Mouse (Mus musculus): ENCODE measurements at regions not wholly inside any gene's neighbourhood (a gene's known extent, or its start where the extent isn't known, plus 50 kb on each side); places are given as distances from the start of the nearest gene placed in this dataset.
"Not testable (repeated sequence)": the region's sequence is repeated elsewhere in the genome, so short reads cannot be mapped to it uniquely, and the experiment has no call there.

GRCm38 (mm10) chr4:53264501-53264900 is 104.8 kb upstream of the Abca1 start:
- in situ Hi-C loops (cut with MboI; ENCODE audit: low sequenced_read_pairs) = no loop called here

DNA sequence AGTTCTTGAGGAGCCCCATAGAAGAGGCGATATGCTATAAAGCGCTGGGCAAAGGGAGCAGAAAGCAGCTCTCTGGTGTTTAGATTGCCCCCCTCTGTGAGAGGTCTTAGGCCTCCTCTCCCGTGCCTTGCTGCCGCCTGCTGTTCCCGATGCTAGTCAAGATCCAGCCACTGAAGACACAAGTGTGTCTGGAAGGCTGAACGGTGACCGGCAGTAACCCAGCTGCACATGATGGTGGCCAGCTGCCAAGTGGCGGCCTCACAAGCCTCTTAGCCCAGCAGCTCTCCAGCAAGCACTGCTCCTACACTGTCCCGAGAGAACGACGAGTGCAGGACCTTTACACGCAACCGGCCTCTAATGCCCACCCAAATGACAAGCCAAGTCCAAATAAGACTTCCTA is 104.1 kb upstream of the Abca1 start:
- in situ Hi-C loops (cut with MboI; ENCODE audit: low sequenced_read_pairs) = no loop called here

DNA sequence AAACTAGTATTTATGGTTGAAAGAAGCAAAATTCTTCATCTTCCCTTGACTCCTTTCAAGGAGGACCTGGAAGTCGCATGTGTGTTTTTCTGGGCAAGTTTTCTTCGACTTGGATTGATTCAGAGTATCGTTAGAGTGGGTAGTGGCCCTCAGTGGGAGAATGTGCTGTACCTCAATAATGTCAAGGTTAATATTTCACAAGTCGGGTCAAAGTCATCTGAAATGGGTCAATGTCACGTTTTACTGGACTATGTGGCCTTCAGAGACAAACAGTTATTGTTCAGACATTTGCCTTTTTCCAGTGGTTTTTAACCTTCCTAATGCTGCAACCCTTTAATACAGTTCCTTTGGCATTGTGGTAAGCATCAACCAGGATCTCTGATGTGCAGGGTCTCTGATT is 102.8 kb upstream of the Abca1 start:
- in situ Hi-C loops (cut with MboI; ENCODE audit: low sequenced_read_pairs) = no loop called here

GRCm38 (mm10) chr4:53261556-53262140 is 102.0 kb upstream of the Abca1 start:
- in situ Hi-C loops (cut with MboI; ENCODE audit: low sequenced_read_pairs) = no loop called here

DNA sequence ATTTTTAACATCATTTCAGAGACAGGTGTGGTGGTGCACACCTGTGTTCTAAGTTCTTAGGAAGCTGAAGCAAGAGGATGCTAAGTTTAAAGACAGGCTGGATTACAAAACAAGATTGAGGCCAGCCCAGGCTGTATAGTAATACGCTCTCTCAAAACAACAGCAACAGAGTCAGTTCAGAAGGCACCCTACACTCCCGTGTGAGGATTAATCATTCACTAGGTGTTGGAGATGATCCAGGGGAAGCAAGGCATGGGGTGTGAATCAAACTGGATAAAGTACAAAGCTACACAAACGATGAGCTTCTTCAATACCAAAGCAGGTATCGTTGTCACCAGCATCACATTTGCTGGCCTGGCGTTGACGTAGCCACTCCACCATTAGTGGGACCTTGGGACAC is 99.3 kb upstream of the Abca1 start:
- in situ Hi-C loops (cut with MboI; ENCODE audit: low sequenced_read_pairs) = no loop called here

DNA sequence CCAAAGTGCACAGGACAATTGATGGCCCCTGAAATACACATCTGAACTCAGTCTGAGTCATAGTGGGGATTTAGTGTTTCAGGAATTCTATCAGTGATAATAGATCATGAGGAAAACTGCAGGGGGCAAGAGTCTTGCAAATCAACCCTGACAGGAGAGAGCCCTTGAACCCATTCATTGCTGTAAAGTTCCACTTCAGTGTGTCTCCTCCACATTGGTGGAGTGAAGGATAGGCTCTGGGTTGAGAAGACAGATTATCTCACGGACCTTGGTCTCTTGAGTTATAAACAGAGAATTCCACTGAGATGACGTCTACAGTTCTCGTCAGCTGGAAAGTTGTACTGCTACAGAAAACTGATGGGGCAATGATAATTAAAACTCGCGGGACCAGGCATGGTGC is 97.3 kb upstream of the Abca1 start:
- in situ Hi-C loops (cut with MboI; ENCODE audit: low sequenced_read_pairs) = no loop called here

DNA sequence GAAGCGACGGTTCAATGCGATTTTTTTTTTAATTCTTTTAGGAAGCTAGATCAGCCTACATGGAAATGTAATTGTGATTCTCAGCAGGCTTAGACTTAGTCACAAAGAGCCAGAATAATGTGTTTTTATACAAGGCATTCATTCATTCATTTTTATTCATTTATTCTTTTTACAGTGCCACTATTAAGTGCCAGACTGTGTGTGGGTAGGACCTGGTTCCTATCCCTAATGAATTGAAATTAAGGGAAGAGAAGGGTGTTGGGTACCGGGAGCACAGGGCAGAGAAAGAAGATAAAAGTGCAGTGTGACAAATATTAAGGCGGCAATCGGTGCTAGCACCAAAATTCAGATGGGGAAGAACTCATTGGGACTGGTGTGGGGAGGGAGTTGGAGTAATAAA is 94.8 kb upstream of the Abca1 start:
- in situ Hi-C loops (cut with MboI; ENCODE audit: low sequenced_read_pairs) = no loop called here

GRCm38 (mm10) chr4:53253680-53254079 is 94.0 kb upstream of the Abca1 start:
- in situ Hi-C loops (cut with MboI; ENCODE audit: low sequenced_read_pairs) = no loop called here

DNA sequence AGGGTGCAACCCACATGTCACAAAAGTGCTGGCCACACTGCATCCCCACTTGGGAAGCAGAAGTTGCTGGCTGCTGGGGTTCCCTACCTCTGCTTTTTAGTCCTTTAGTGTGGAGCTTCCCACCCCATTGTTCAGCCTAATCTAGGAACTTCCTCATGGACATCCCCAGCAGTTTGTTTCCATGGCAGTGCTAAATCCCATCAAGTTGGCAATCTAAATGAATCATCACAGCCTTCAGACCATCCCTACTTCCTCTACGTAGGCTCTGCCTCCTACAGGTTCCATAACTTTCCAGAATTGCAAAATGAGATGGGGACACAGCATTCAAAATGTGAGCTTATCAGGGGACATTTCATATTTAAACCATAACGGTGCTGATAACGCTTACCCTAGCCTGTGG is 90.6 kb upstream of the Abca1 start:
- in situ Hi-C loops (cut with MboI; ENCODE audit: low sequenced_read_pairs) = no loop called here

- in situ Hi-C loops (cut with MboI; ENCODE audit: low sequenced_read_pairs) = no loop called here
These were observed 86.5 kb upstream of the Abca1 start for GRCm38 (mm10) chr4:53246083-53246747.

DNA sequence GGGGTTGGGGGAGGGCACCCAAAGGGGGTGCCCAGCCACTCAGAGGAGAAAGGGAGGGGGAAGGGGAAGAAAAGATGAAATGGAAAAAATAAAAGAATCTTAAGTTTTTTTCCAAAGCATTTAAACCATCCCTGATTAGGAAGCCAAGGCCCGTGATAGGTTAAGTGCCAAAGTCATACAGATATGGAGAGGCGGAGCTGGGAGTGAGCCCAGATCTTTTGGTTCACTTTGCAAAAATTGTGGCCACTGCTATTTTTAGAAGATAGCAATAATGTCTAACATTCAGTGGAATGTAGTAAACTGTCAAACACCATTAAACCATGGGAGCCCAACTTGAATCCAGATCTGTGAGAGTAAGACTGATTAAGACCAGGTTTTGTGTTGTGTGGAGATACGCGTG is 85.9 kb upstream of the Abca1 start:
- in situ Hi-C loops (cut with MboI; ENCODE audit: low sequenced_read_pairs) = no loop called here

GRCm38 (mm10) chr4:53243473-53243872 is 83.8 kb upstream of the Abca1 start:
- in situ Hi-C loops (cut with MboI; ENCODE audit: low sequenced_read_pairs) = not testable (repeated sequence)

- in situ Hi-C loops (cut with MboI; ENCODE audit: low sequenced_read_pairs) = no loop called here
These were observed 80.2 kb upstream of the Abca1 start for GRCm38 (mm10) chr4:53239856-53240255.

DNA sequence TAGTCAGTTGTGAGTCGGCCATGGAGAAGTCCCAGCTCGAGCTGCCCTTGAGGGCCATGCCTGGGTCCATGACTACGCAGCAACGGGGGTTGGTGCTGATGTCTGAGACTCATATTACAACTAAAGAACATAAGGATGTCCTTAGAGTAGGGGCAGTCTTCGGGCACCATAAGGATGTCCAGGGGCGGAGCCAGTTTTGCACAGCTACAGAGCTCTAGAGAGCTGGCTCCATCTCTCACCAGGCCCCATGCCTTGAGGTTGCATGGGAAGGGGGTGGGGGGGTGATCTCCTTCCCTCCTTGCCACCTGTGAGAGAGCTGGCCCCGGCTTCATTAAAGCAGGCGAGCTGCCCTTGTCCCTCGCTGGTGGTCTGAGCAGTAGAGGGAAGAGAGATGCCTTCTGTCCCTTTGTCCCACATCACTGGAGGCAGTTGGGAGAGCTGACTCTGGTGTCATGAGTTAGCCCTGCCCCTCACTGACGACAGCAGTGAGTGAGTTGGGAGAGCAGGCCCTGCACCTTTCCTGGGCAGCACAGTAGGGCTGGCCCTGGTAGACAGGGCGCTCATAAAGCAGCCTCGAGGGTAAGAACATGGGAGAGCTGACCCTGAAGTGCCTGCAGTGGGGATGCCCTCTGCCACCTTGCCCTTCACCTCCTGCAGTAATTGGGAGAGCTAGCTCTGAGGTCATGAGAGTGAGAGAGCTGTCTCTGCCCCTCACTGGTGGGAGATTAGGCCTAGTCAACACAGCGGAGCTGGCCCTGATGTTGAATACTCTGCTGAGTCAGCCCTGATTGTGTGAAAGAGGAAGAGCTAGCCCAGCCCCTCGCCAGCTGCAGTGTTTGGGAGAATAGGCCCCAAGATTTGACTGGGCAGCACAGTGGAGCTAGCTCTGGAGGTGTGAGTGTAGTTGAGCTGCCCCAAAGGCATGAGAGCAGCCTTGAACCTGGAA is 78.9 kb upstream of the Abca1 start:
- in situ Hi-C loops (cut with MboI; ENCODE audit: low sequenced_read_pairs) = no loop called here

DNA sequence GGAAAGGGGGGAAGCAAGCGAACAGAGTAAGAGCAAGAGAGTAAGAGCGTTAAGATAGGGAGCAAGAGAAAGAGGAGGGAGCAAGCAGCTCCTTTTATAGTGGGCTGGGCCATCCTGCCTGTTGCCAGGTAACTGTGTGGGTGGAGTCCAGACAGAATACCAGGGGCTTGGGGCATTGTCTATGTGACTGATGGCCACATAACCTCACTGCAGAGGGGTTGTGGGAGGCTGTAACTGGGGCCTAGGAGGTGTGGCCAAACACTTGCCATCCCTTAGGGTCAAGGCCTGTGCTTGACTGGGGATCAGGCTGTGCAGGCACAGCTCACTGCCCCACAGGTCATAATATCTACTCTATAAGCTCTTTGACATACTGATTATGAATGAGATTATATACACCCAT is 76.2 kb upstream of the Abca1 start:
- in situ Hi-C loops (cut with MboI; ENCODE audit: low sequenced_read_pairs) = no loop called here

- in situ Hi-C loops (cut with MboI; ENCODE audit: low sequenced_read_pairs) = no loop called here
These were observed 72.7 kb upstream of the Abca1 start for GRCm38 (mm10) chr4:53232436-53232835.

GRCm38 (mm10) chr4:53231867-53232266 is 72.2 kb upstream of the Abca1 start:
- in situ Hi-C loops (cut with MboI; ENCODE audit: low sequenced_read_pairs) = no loop called here

DNA sequence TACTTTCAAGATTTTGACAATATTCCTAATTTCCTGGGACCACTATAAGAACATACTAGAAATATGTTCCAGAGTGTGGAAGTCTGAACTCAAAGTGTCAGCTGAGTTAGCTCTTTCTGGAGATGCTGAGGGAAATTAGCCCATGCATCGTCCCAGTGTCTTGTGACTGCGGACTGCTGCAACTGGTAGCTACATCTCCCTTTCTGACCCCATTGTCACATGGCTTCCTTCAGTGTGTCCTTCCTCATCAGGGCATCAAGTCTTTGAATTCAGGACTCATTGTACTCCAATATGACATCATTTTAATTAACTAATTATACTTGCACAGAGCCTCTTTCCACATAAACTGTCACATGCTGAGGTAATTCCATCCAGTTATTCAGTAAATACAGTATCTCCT is 71.4 kb upstream of the Abca1 start:
- in situ Hi-C loops (cut with MboI; ENCODE audit: low sequenced_read_pairs) = no loop called here

DNA sequence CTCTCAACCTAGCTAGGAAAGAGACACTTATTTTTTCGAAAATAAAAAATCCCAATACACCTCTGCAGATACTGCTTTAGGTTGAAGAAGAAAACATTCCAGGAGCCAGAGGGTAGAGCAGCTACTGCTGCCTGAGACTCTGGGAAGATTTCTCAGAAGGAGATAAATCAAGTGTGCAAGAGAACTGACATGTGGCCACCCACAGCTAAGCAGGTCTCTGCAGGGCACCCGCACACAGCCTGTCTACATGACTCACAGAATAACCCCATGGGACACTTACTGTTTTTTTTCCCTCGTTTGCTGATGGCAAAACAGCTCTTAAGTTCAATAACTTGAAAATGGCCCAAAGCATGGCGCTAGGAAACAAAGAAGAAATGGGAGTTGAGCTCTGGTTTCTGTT is 68.7 kb upstream of the Abca1 start:
- in situ Hi-C loops (cut with MboI; ENCODE audit: low sequenced_read_pairs) = no loop called here

- in situ Hi-C loops (cut with MboI; ENCODE audit: low sequenced_read_pairs) = no loop called here
These were observed 68.1 kb upstream of the Abca1 start for GRCm38 (mm10) chr4:53227771-53228170.

DNA sequence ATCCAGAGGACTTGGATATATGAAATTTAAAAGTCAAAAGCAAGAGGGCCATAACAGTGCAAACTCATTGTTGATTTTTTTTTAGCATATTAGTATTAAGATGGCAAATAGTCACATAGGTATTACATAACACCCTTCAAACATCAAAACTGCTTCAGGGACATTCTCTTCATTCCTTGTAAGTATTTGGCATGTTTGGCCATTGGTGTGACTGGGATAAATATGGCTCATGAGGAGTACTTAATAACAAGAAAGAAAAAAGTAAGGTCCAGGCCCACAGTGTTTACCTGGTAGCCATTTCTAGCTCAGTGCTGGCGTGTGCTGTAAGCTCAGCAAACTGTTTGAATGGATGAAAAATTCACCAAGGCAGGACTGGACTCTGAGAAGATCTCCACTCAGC is 67.4 kb upstream of the Abca1 start:
- in situ Hi-C loops (cut with MboI; ENCODE audit: low sequenced_read_pairs) = no loop called here

DNA sequence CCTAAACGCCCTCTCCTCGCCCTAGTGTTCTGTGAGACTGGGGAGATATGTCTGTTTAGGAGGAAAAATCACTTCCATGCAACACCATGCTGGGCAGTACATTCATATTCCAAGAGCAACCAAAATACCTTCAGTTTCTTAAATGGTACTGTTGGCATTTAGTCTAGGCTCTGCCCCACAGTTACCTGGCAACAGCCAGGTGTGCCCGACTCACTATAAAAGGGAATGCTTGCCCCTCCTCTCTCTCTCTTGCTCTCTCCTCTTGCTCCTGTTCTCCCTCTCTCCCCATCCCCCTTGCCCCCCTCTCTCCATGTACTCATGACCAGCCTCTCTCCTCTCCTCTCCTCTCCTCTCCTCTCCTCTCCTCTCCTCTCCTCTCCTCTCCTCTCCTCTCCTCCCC is 66.7 kb upstream of the Abca1 start:
- in situ Hi-C loops (cut with MboI; ENCODE audit: low sequenced_read_pairs) = no loop called here

Data from CH12F3 (cell line).